Mouse (Mus musculus) forebrain, postnatal 0 days (tissue): ENCODE measurements around the gene Camk2g. TPM values are rescaled to one million over a fixed set of nuclear protein-coding genes. Genes with fewer than 3 reads are reported as not detected.

Source experiments
- ATAC-seq: fragments of 200-750 bp; cut with Nextera tagmentation; 2 replicates; pipeline ENCODE4 v1.8.0; 2017; ENCODE audit warnings: mild to moderate bottlenecking, moderate library complexity
- DNase-seq: peaks from one replicate; pipeline ENCODE4 v3.0.0-alpha.2; 2015
- H3K27ac ChIP-seq: fragments of 300-500 bp; sonication (generic); 2 replicates; pipeline ENCODE4 v1.5.1; 2014; ENCODE audit warnings: low read depth, mild to moderate bottlenecking, antibody characterized with exemption, low read length, moderate library complexity, mixed read lengths
- H3K27me3 ChIP-seq: fragments of 300-500 bp; sonication (generic); 2 replicates; pipeline ENCODE4 v1.6.1; 2014; ENCODE audit warnings: mild to moderate bottlenecking, low read length, mixed read lengths; ENCODE audit not compliant: insufficient read depth
- H3K36me3 ChIP-seq: fragments of 300-500 bp; sonication (generic); 2 replicates; pipeline ENCODE4 v1.6.1; 2014; ENCODE audit warnings: mild to moderate bottlenecking, moderate library complexity; ENCODE audit not compliant: insufficient read depth
- H3K4me1 ChIP-seq: fragments of 300-500 bp; sonication (generic); 2 replicates; pipeline ENCODE4 v1.6.1; 2014; ENCODE audit warnings: antibody characterized with exemption; ENCODE audit not compliant: insufficient read depth
- H3K4me2 ChIP-seq: fragments of 300-500 bp; sonication (generic); 2 replicates; pipeline ENCODE4 v1.6.1; 2014; ENCODE audit warnings: low read depth, mild to moderate bottlenecking, moderate library complexity
- H3K4me3 ChIP-seq: fragments of 300-500 bp; sonication (generic); 2 replicates; pipeline ENCODE4 v1.5.1; 2014; ENCODE audit warnings: low read depth, low read length, mixed read lengths
- H3K9ac ChIP-seq: fragments of 300-500 bp; sonication (generic); 2 replicates; pipeline ENCODE4 v1.6.1; 2014; ENCODE audit warnings: mild to moderate bottlenecking
- H3K9me3 ChIP-seq: fragments of 300-500 bp; sonication (generic); 2 replicates; pipeline ENCODE4 v1.6.1; 2016; ENCODE audit warnings: low read length
- CTCF ChIP-seq: sonication (generic); IDR thresholded peaks from 2 replicates; pipeline ENCODE4 v1.5.1; 2016; ENCODE audit warnings: antibody characterized with exemption, control low read depth, low read depth
- WGBS: fragments of 180-500 bp; shearing (Covaris S2); extraction: QIAGEN DNeasy Blood & Tissue Kit; methylation state at CpG from one replicate; pipeline ENCODE4 v1.1.7; 2014; 5-methylcytosine and 5-hydroxymethylcytosine counted together
- polyA plus RNA-seq: library from polyadenylated mRNA; unstranded; fragments of >200 nt; fragmentation: Nextera tagmentation; extraction: Ambion mirVana; gene quantifications from 2 replicates; pipeline ENCODE4 v1.2.1, GENCODE M21; 2015
- total RNA-seq: library from RNA; depleted of rRNA; stranded (reverse); fragments of >200 nt; gene quantifications from 2 replicates; pipeline ENCODE4 v1.2.3, GENCODE M21; 2014

The Camk2g gene
- total and polyA plus RNA-seq, 2 experiments from 2014 or later, result 145 to 231 TPM

DNA sequence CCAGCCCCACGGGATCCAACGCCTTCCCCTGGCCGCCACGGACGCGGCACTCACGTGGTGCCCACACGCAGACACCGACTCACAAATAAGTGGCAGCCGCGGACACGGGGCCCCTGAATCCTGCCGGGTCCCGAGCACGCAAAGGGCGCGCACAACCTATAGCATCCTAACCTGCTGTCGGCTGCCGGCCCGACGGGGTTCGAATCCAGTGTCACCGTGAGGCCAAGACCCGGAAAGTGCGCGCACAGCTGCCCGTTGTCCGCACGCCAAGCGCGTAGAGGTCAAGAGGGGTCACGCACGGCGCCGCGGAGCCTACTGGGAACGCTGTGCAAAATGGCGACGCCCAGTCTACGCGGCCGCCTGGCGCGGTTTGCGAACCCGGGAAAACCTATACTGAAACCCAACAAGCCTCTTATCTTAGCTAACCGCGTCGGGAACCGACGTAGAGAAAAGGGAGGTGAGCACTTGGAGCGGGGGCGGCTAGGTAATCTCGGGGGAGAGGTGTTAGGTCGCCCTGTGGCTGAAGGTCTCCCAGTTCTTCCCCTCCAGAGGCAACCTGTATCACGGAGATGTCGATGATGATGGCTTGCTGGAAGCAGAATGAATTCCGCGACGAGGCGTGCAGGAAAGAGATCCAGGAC, 91.0 kb downstream of the Camk2g start, which contains the start of gene Chchd1:
Gene Chchd1 (plus strand): TSS at position 266 of the 641 bp plus-strand sequence.
- H3K4me1 ChIP-seq, result peaks cover 8% of the 10 kb centered on the region; the same call in 1 of the 2 replicates
- WGBS, result 1% methylated on average over 61 of the region's 61 CpGs

GRCm38 (mm10) chr14:20702096-20702740, 91.7 kb downstream of the Camk2g start:
- peak overlapping the region; percentile 92 for H3K27ac ChIP-seq
- peak overlapping the region; percentile 82 for H3K4me3 ChIP-seq
- H3K36me3 ChIP-seq, result 0 out of 2 replicates have a peak, but pooled peaks cover 10% of the 10 kb centered on the region
- no peak for TF ChIP-seq CTCF
- no peaks in the 10 kb centered on the region for H3K9me3 ChIP-seq
- ATAC-seq (peak; percentile 34), DNase-seq (peak; percentile 4)
- no peaks in the 10 kb centered on the region for H3K27me3 ChIP-seq
- peak overlapping the region; percentile 93 for H3K9ac ChIP-seq
- H3K4me2 ChIP-seq, result peak overlapping the region; percentile 64
- H3K4me1 ChIP-seq, result peaks cover 14% of the 10 kb centered on the region
- 14% methylated on average over 15 of the region's 15 CpGs for whole genome bisulfite sequencing

More for the DNA sequence above, 91.0 kb downstream of the Camk2g start, which contains the start of gene Chchd1:
- H3K36me3 ChIP-seq, result 0 out of 2 replicates have a peak, but pooled peaks cover 10% of the 10 kb centered on the region
- H3K27ac ChIP-seq, result peak within 1 kb of the TSS; percentile 92
- H3K4me3 ChIP-seq, result peak within 1 kb of the TSS; percentile 82
- no peaks in the 10 kb centered on the region for H3K9me3 ChIP-seq
- DNase-seq (peak; percentile 92), ATAC-seq (peak; percentile 70)
- peak within 1 kb of the TSS; percentile 93 for H3K9ac ChIP-seq
- H3K27me3 ChIP-seq, result no peaks in the 10 kb centered on the region
- no peak for TF ChIP-seq CTCF
- H3K4me2 ChIP-seq, result peak within 1 kb of the TSS; percentile 64

GRCm38 (mm10) chr14:20701554-20701953, 92.3 kb downstream of the Camk2g start:
- H3K4me3 ChIP-seq, result peak overlapping the region; percentile 82; the same call in 1 of the 2 replicates
- 0 out of 2 replicates have a peak, but pooled peaks cover 10% of the 10 kb centered on the region for H3K36me3 ChIP-seq
- H3K4me1 ChIP-seq, result peaks cover 19% of the 10 kb centered on the region
- WGBS, result 66% methylated on average over 8 of the region's 8 CpGs
- TF ChIP-seq CTCF, result no peak
- no peaks in the 10 kb centered on the region for H3K27me3 ChIP-seq
- DNase-seq (no peak), ATAC-seq (no peak)
- H3K27ac ChIP-seq, result no peak overlapping the region
- H3K9me3 ChIP-seq, result no peaks in the 10 kb centered on the region
- no peak overlapping the region for H3K9ac ChIP-seq
- H3K4me2 ChIP-seq, result peak overlapping the region; percentile 64

DNA sequence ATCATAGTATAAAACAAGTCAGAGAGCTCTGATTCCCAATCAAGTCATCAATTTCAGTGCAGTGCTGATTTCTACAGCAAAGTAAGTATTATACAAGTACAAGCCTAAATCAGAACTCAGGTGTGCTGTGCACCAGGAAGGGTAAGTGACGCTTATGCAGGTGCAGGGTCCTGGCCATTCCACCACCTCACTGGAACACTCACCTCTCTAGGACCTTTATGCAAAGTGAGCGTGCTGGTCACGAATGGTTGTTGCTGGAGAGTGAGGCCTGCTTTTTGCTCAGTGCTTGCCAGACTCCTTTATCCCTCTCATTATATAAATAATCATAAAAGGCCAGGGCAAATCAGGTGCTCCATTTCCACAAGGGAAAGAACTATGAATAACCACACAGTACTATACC, 93.5 kb downstream of the Camk2g start:
- 89% methylated on average over 3 of the region's 3 CpGs for WGBS
- Histone ChIP-seq H3K27ac (no peak overlapping the region), H3K4me3 (no peak overlapping the region), H3K4me1 (peaks cover 23% of the 10 kb centered on the region), H3K9ac (no peak overlapping the region), H3K4me2 (no peak overlapping the region), H3K27me3 (no peaks in the 10 kb centered on the region), H3K9me3 (no peaks in the 10 kb centered on the region), H3K36me3 (0 out of 2 replicates have a peak, but pooled peaks cover 10% of the 10 kb centered on the region)
- ATAC-seq (no peak), DNase-seq (no peak)
- TF ChIP-seq CTCF, result no peak

GRCm38 (mm10) chr14:20698515-20698914, 95.4 kb downstream of the Camk2g start:
- no peaks in the 10 kb centered on the region for H3K27me3 ChIP-seq
- no peak for DNase-seq
- H3K9ac ChIP-seq, result 0 out of 2 replicates have a peak overlapping the region, but pooled peaks have one; percentile 18
- H3K36me3 ChIP-seq, result peaks cover 13% of the 10 kb centered on the region
- peaks cover 28% of the 10 kb centered on the region for H3K4me1 ChIP-seq
- H3K4me2 ChIP-seq, result peak overlapping the region; percentile 71
- 86% methylated on average over 2 of the region's 2 CpGs for WGBS
- no peak overlapping the region for H3K27ac ChIP-seq
- no peak overlapping the region for H3K4me3 ChIP-seq
- no peak for ATAC-seq
- H3K9me3 ChIP-seq, result no peaks in the 10 kb centered on the region
- TF ChIP-seq CTCF, result no peak

DNA sequence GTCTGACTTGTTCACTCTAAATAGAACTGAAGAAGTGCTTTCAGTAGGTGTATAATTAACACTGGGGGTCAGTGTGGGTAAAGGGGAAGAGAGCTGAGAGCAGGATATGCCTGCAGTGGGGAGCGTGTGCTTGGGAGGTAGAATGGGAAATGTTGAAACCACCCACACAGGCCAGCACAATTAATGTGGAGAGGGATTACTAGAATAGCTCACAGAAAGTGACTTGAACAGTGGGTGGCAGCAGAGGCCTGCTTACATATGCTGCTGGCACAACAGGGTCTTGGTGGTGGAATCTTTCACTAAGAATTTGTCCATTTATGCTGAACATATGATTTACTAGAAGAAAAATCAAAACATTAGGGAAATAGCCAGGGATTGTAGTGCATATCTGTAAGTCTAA, 96.9 kb downstream of the Camk2g start:
- 12% methylated on average over 1 of the region's 1 CpGs for WGBS
- Histone ChIP-seq H3K36me3 (peaks cover 28% of the 10 kb centered on the region), H3K4me2 (peak overlapping the region; percentile 71), H3K9ac (no peak overlapping the region), H3K4me1 (peaks cover 28% of the 10 kb centered on the region), H3K9me3 (no peaks in the 10 kb centered on the region), H3K27ac (0 out of 2 replicates have a peak overlapping the region, but pooled peaks have one; percentile 10), H3K4me3 (peak overlapping the region; percentile 83), H3K27me3 (no peaks in the 10 kb centered on the region)
- TF ChIP-seq CTCF, result peak; percentile 68
- ATAC-seq, result 0 out of 2 replicates have a peak, but pooled peaks have one; percentile 18
- DNase-seq, result peak; percentile 65
